ENCODE assay signal across 9 mouse cellular contexts in the genomic region with DNA sequence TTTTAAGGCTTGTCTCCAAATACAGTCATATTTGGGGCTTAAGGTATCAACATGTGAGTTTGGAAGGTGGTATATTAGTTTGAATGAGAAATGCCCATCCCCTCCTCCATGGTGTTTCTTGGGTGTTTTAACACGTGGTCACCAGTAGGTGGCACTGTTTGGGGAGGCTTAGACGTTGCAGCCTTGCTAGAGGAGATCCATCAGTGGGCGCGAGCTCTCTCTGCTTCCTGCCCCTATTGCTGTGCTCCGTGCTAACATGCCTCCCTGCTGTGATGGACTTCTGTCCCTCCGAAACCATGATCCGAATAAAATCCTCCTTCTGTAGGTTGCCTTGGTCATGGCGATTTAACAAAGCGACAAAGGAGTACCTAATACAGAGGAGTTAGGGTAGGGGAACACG.
DNase-seq lines count a peak whose midpoint lies in the region; ATAC-seq and TF ChIP-seq lines count a peak whose summit lies in the region.
"Had no signal": no experiment of that assay in that cellular context is flagged by ENCODE, and none has a peak within 500 bp of the region (broad histone marks: within the 10 kb centered on the region; RNA-seq: fewer than 3 reads in every experiment).

No protein-coding gene starts in this region.

- H3K4me2 ChIP-seq in lung, postnatal 0 days (replicated peaks; ENCODE audit: low read depth, low read length): no peak overlapping the region
- no peak overlapping the region; the same call in 1 of the 2 replicates for H3K4me2 ChIP-seq in embryonic facial prominence, embryonic 11.5 days (ENCODE audit: low read depth, low read length)

- TF ChIP-seq CTCF in lung, postnatal 0 days (IDR thresholded peaks at IDR 0.05): peak; percentile 78

- no peak overlapping the region for H3K4me3 ChIP-seq in lung, postnatal 0 days (ENCODE audit: low read depth, low read length)
- H3K4me3 ChIP-seq in embryonic facial prominence, embryonic 11.5 days (ENCODE audit: low read depth, low read length): no peak overlapping the region; the same call in 1 of the 2 replicates

- no peaks in the 10 kb centered on the region for H3K4me1 ChIP-seq in lung, postnatal 0 days (ENCODE audit: insufficient read depth, low read depth, low read length)
- H3K4me1 ChIP-seq in embryonic facial prominence, embryonic 11.5 days (ENCODE audit: control insufficient read depth, insufficient read depth, low read length): no peaks in the 10 kb centered on the region

- DNase-seq in cerebellum, adult 11-12 months: peak; percentile 42
- DNase-seq in lung, postnatal 0 days (ENCODE audit: low spot score): peak; percentile 15
- no peak for DNase-seq in lung, postnatal 25 days (ENCODE audit: low spot score)
- peak; percentile 50 for DNase-seq in embryonic facial prominence, embryonic 11.5 days (ENCODE audit: low spot score)
- peak; percentile 56 for DNase-seq in retina, postnatal 1 day
- no peak for DNase-seq in left cerebral cortex, adult 11 months (ENCODE audit: low spot score)
- no peak for DNase-seq in frontal cortex, postnatal 25 days (ENCODE audit: low spot score in 2 of 2)
- DNase-seq: gastrocnemius, postnatal 36 days had no signal

- no peak for TF ChIP-seq EP300 in lung, postnatal 0 days (IDR thresholded peaks at IDR 0.05)

- no peaks in the 10 kb centered on the region for H3K9me3 ChIP-seq in lung, postnatal 0 days (ENCODE audit: low read length)
- no peaks in the 10 kb centered on the region for H3K9me3 ChIP-seq in embryonic facial prominence, embryonic 11.5 days (replicated peaks; ENCODE audit: control insufficient read depth, low read length)

- no peak overlapping the region for H3K27ac ChIP-seq in lung, postnatal 0 days (ENCODE audit: low read length)
- no peak overlapping the region for H3K27ac ChIP-seq in embryonic facial prominence, embryonic 11.5 days (replicated peaks; ENCODE audit: low read depth, low read length)

- H3K9ac ChIP-seq in lung, postnatal 0 days (replicated peaks; ENCODE audit: low read depth): no peak overlapping the region
- H3K9ac ChIP-seq in embryonic facial prominence, embryonic 11.5 days (replicated peaks; ENCODE audit: low read length): no peak overlapping the region

- ATAC-seq in cerebellum, adult (ENCODE audit: insufficient number of reproducible peaks, low FRiP score, low TSS enrichment): no peak
- no peak for ATAC-seq in lung, postnatal 0 days
- no peak for ATAC-seq in embryonic facial prominence, embryonic 11.5 days (replicated peaks; ENCODE audit: insufficient number of reproducible peaks, low FRiP score, low TSS enrichment, low read depth)

- H3K36me3 ChIP-seq in lung, postnatal 0 days (ENCODE audit: insufficient read depth, low read length): no peaks in the 10 kb centered on the region
- no peaks in the 10 kb centered on the region for H3K36me3 ChIP-seq in embryonic facial prominence, embryonic 11.5 days (replicated peaks; ENCODE audit: control insufficient read depth, insufficient read depth, low read depth, low read length)

- 27% methylated on average over 10 of the region's 10 CpGs for WGBS in lung, postnatal 0 days
- WGBS in embryonic facial prominence, embryonic 11.5 days: 30% methylated on average over 10 of the region's 10 CpGs

- H3K27me3 ChIP-seq in lung, postnatal 0 days (replicated peaks; ENCODE audit: insufficient read depth, low read length): no peaks in the 10 kb centered on the region
- H3K27me3 ChIP-seq in embryonic facial prominence, embryonic 11.5 days (ENCODE audit: control insufficient read depth, insufficient read depth, low read length): no peaks in the 10 kb centered on the region

Comparison
In these comparisons a context has a peak if more than half of its experiments do, and no peak if none do; other contexts are left out.
1. DNase-seq: peak in cerebellum, adult 11-12 months (single experiment), lung, postnatal 0 days (single experiment), embryonic facial prominence, embryonic 11.5 days (single experiment) and retina, postnatal 1 day (single experiment); none in lung, postnatal 25 days (single experiment), left cerebral cortex, adult 11 months (single experiment) and frontal cortex, postnatal 25 days (0 of 2).